Comparison of ENCODE assay signal across 19 mouse cellular contexts in the genomic region with DNA sequence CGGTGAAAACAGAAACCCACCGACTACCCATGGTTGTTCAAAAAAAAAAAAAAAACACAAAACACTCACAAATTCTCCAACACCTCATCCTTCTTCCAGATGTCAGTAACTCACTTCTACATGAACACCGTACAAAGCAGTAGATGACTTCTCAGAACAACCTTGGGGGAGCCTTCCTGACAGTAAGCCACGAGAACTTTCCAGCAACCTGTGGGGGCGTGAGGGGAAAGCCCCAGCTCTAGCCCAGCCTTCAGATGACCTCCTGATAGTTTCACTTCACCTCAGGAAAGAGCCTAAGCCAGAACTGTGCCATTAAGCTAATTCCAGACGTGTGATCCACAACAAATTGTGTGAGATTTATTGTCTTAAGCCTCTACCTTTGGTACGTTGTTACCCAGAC.
"Had no signal": no experiment of that assay in that cellular context is flagged by ENCODE, and none has a peak within 500 bp of the region (broad histone marks: within the 10 kb centered on the region; RNA-seq: fewer than 3 reads in every experiment).

No protein-coding gene starts in this region.

- H3K4me1 ChIP-seq: limb, embryonic 13.5 days; liver, embryonic 12.5 days; liver, embryonic 15.5 days had no signal

- H3K36me3 ChIP-seq: limb, embryonic 13.5 days; liver, embryonic 12.5 days; liver, embryonic 15.5 days had no signal

- H3K9me3 ChIP-seq: limb, embryonic 13.5 days; liver, embryonic 12.5 days; liver, embryonic 15.5 days had no signal

- H3K4me2 ChIP-seq: limb, embryonic 13.5 days; liver, embryonic 12.5 days; liver, embryonic 15.5 days; midbrain, embryonic 11.5 days had no signal

- DNase-seq: kidney, adult 18-20 months; kidney, adult 9 months; kidney, postnatal 14 days; kidney, postnatal 4 days; left cerebral cortex, postnatal 4 days; liver; lung, adult 2 months; lung, postnatal 14 days; lung, postnatal 4 days; midbrain, embryonic 14.5 days; right cerebral cortex, postnatal 4 days; thymus, adult 2 months; thymus, postnatal 25 days had no signal

- H3K27me3 ChIP-seq: liver, embryonic 12.5 days; liver, embryonic 15.5 days had no signal

- H3K4me3 ChIP-seq: left cerebral cortex, adult 2 months; limb, embryonic 13.5 days; liver, embryonic 12.5 days; liver, embryonic 15.5 days had no signal

- ATAC-seq: liver, embryonic 12.5 days had no signal

- H3K27ac ChIP-seq: left cerebral cortex, adult 2 months; limb, embryonic 13.5 days; liver, embryonic 12.5 days; liver, embryonic 15.5 days; stomach, postnatal 0 days had no signal

- H3K9ac ChIP-seq: limb, embryonic 13.5 days; liver, embryonic 12.5 days; liver, embryonic 15.5 days had no signal
